Mouse (Mus musculus) neural tube, embryonic 11.5 days (tissue): ENCODE data around the gene Glb1. TPM values are rescaled to one million over a fixed set of nuclear protein-coding genes. Genes with fewer than 3 reads are reported as not detected.

Experiments used
- ATAC-seq: fragments of 200-750 bp; cut with Nextera tagmentation; 2 replicates; pipeline ENCODE4 v1.8.0; 2017; ENCODE audit warnings: moderate number of reproducible peaks, mild to moderate bottlenecking, moderate TSS enrichment, moderate library complexity; ENCODE audit not compliant: insufficient read depth, low FRiP score, low TSS enrichment
- DNase-seq: peaks from one replicate; pipeline ENCODE4 v3.0.0-alpha.2; 2015; ENCODE audit warnings: low spot score
- H3K27ac ChIP-seq: fragments of 300-500 bp; sonication (generic); 2 replicates; pipeline ENCODE4 v1.5.1; 2014; ENCODE audit warnings: low read depth, mild to moderate bottlenecking, low read length
- H3K27me3 ChIP-seq: fragments of 300-500 bp; sonication (generic); 2 replicates; pipeline ENCODE4 v1.6.1; 2014; ENCODE audit warnings: mild to moderate bottlenecking, low read length, mixed read lengths; ENCODE audit not compliant: control insufficient read depth, insufficient read depth
- H3K36me3 ChIP-seq: fragments of 300-500 bp; sonication (generic); 2 replicates; pipeline ENCODE4 v1.6.1; 2014; ENCODE audit warnings: mild to moderate bottlenecking, low read length, moderate library complexity, mixed read lengths; ENCODE audit not compliant: control insufficient read depth, insufficient read depth
- H3K4me1 ChIP-seq: fragments of 300-500 bp; sonication (generic); 2 replicates; pipeline ENCODE4 v1.6.1; 2014; ENCODE audit warnings: low read length, mixed read lengths; ENCODE audit not compliant: control insufficient read depth, insufficient read depth
- H3K4me2 ChIP-seq: fragments of 300-500 bp; sonication (generic); 2 replicates; pipeline ENCODE4 v1.6.1; 2014; ENCODE audit warnings: low read depth, mild to moderate bottlenecking, moderate library complexity
- H3K4me3 ChIP-seq: fragments of 300-500 bp; sonication (generic); 2 replicates; pipeline ENCODE4 v1.5.1; 2014; ENCODE audit warnings: low read depth, low read length
- H3K9ac ChIP-seq: fragments of 300-500 bp; sonication (generic); 2 replicates; pipeline ENCODE4 v1.6.1; 2014; ENCODE audit warnings: mild to moderate bottlenecking, low read length
- H3K9me3 ChIP-seq: fragments of 300-500 bp; sonication (generic); 2 replicates; pipeline ENCODE4 v1.6.1; 2016; ENCODE audit warnings: low read length; ENCODE audit not compliant: control insufficient read depth
- WGBS: fragments of 180-500 bp; shearing (Covaris S2); extraction: QIAGEN DNeasy Blood & Tissue Kit; methylation state at CpG from one replicate; pipeline ENCODE4 v1.1.7; 2014; 5-methylcytosine and 5-hydroxymethylcytosine counted together
- polyA plus RNA-seq: library from polyadenylated mRNA; unstranded; fragments of >200 nt; fragmentation: Nextera tagmentation; extraction: Ambion mirVana; gene quantifications from 2 replicates; pipeline ENCODE4 v1.2.1, GENCODE M21; 2014

Gene Glb1
- polyA plus RNA-seq, 1 experiment from 2014 or later = 26.1 TPM

- H3K4me3 ChIP-seq = no peak overlapping the region
- no peak for ATAC-seq
Measured at GRCm38 (mm10) chr9:114443351-114443750, 42.5 kb downstream of the Glb1 start.

GRCm38 (mm10) chr9:114446887-114447286 is 46.0 kb downstream of the Glb1 start:
- H3K4me2 ChIP-seq = no peak overlapping the region
- H3K27me3 ChIP-seq = no peaks in the 10 kb centered on the region
- no peak overlapping the region for H3K9ac ChIP-seq
- no peaks in the 10 kb centered on the region; the same call in 1 of the 2 replicates for H3K36me3 ChIP-seq
- no peak for ATAC-seq
- no peak overlapping the region for H3K27ac ChIP-seq
- H3K4me1 ChIP-seq = no peaks in the 10 kb centered on the region
- no peak overlapping the region for H3K4me3 ChIP-seq
- no peak for DNase-seq
- 92% methylated on average over 8 of the region's 8 CpGs for WGBS
- H3K9me3 ChIP-seq = no peaks in the 10 kb centered on the region

More at GRCm38 (mm10) chr9:114443351-114443750, 42.5 kb downstream of the Glb1 start:
- H3K4me1 ChIP-seq = no peaks in the 10 kb centered on the region
- H3K27ac ChIP-seq = no peak overlapping the region
- no peak overlapping the region for H3K4me2 ChIP-seq
- WGBS = 89% methylated on average over 8 of the region's 8 CpGs
- no peak for DNase-seq
- no peak overlapping the region for H3K9ac ChIP-seq
- no peaks in the 10 kb centered on the region for H3K9me3 ChIP-seq
- H3K27me3 ChIP-seq = no peaks in the 10 kb centered on the region
- H3K36me3 ChIP-seq = no peaks in the 10 kb centered on the region; the same call in 1 of the 2 replicates

- H3K27ac ChIP-seq = no peak overlapping the region
- H3K4me2 ChIP-seq = no peak overlapping the region
- no peak overlapping the region for H3K4me3 ChIP-seq
- 71% methylated on average over 5 of the region's 5 CpGs for WGBS
- H3K27me3 ChIP-seq = no peaks in the 10 kb centered on the region
- H3K4me1 ChIP-seq = no peaks in the 10 kb centered on the region
- H3K9me3 ChIP-seq = no peaks in the 10 kb centered on the region
- no peak for ATAC-seq
- no peak for DNase-seq
- no peak overlapping the region for H3K9ac ChIP-seq
- no peaks in the 10 kb centered on the region for H3K36me3 ChIP-seq
Measured at GRCm38 (mm10) chr9:114448700-114449099, 47.8 kb downstream of the Glb1 start.

- DNase-seq (no peak), ATAC-seq (no peak)
- Histone ChIP-seq H3K9ac (no peak overlapping the region), H3K4me3 (no peak overlapping the region), H3K27ac (no peak overlapping the region), H3K9me3 (no peaks in the 10 kb centered on the region), H3K4me1 (no peaks in the 10 kb centered on the region), H3K36me3 (no peaks in the 10 kb centered on the region), H3K27me3 (no peaks in the 10 kb centered on the region), H3K4me2 (no peak overlapping the region)
- 90% methylated on average over 13 of the region's 13 CpGs for WGBS
Measured at GRCm38 (mm10) chr9:114449120-114449754, 48.4 kb downstream of the Glb1 start.

- Histone ChIP-seq H3K27me3 (no peaks in the 10 kb centered on the region), H3K9ac (no peak overlapping the region), H3K27ac (no peak overlapping the region), H3K4me2 (no peak overlapping the region), H3K36me3 (no peaks in the 10 kb centered on the region), H3K4me1 (no peaks in the 10 kb centered on the region), H3K4me3 (no peak overlapping the region), H3K9me3 (no peaks in the 10 kb centered on the region)
- no peak for DNase-seq
- no peak for ATAC-seq
- 87% methylated on average over 7 of the region's 7 CpGs for WGBS
Measured at GRCm38 (mm10) chr9:114451615-114452014, 50.7 kb downstream of the Glb1 start.

- H3K4me1 ChIP-seq = no peaks in the 10 kb centered on the region
- WGBS = 91% methylated on average over 6 of the region's 6 CpGs
- DNase-seq (no peak), ATAC-seq (no peak)
- H3K9ac ChIP-seq = no peak overlapping the region
- H3K27me3 ChIP-seq = no peaks in the 10 kb centered on the region
- no peak overlapping the region for H3K4me2 ChIP-seq
- no peak overlapping the region for H3K4me3 ChIP-seq
- no peaks in the 10 kb centered on the region for H3K36me3 ChIP-seq
- no peak overlapping the region for H3K27ac ChIP-seq
- no peaks in the 10 kb centered on the region for H3K9me3 ChIP-seq
Measured at GRCm38 (mm10) chr9:114452418-114452817, 51.5 kb downstream of the Glb1 start.

- ATAC-seq = no peak
- no peaks in the 10 kb centered on the region for H3K9me3 ChIP-seq
- H3K27ac ChIP-seq = no peak overlapping the region
- no peaks in the 10 kb centered on the region for H3K36me3 ChIP-seq
- no peak for DNase-seq
- H3K4me2 ChIP-seq = no peak overlapping the region
- no peak overlapping the region for H3K4me3 ChIP-seq
- WGBS = 87% methylated on average over 2 of the region's 2 CpGs
- H3K4me1 ChIP-seq = no peaks in the 10 kb centered on the region
- H3K27me3 ChIP-seq = no peaks in the 10 kb centered on the region
- no peak overlapping the region for H3K9ac ChIP-seq
Measured at GRCm38 (mm10) chr9:114455420-114455819, 54.5 kb downstream of the Glb1 start.

- Histone ChIP-seq H3K9ac (no peak overlapping the region), H3K9me3 (no peaks in the 10 kb centered on the region), H3K4me1 (no peaks in the 10 kb centered on the region), H3K36me3 (no peaks in the 10 kb centered on the region), H3K4me3 (no peak overlapping the region), H3K27ac (no peak overlapping the region), H3K4me2 (no peak overlapping the region), H3K27me3 (no peaks in the 10 kb centered on the region)
- DNase-seq = no peak
- WGBS = 78% methylated on average over 3 of the region's 3 CpGs
- no peak for ATAC-seq
Measured at GRCm38 (mm10) chr9:114458436-114458835, 57.6 kb downstream of the Glb1 start.

GRCm38 (mm10) chr9:114462569-114462968 is 61.7 kb downstream of the Glb1 start:
- H3K9ac ChIP-seq = no peak overlapping the region
- no peaks in the 10 kb centered on the region for H3K36me3 ChIP-seq
- no peak for ATAC-seq
- no peak overlapping the region for H3K27ac ChIP-seq
- no peak overlapping the region for H3K4me2 ChIP-seq
- H3K4me1 ChIP-seq = no peaks in the 10 kb centered on the region
- no peak for DNase-seq
- no peaks in the 10 kb centered on the region for H3K9me3 ChIP-seq
- no peaks in the 10 kb centered on the region for H3K27me3 ChIP-seq
- WGBS = 95% methylated on average over 7 of the region's 7 CpGs
- no peak overlapping the region for H3K4me3 ChIP-seq
